8 mouse cellular contexts compared by ENCODE assay signal in genomic region chr7:25237249-25238014, GRCm38 (mm10). TPM values are rescaled to one million over a fixed set of nuclear protein-coding genes. Genes with fewer than 3 reads are reported as not detected.
DNase-seq lines count a peak whose midpoint lies in the region; ATAC-seq lines count a peak whose summit lies in the region.

TSS of gene Gsk3a (minus strand) at chr7:25237851.

- H3K36me3 ChIP-seq in forebrain, embryonic 16.5 days (ENCODE audit: control insufficient read depth, insufficient read depth): peaks cover 7% of the 10 kb centered on the region; the same call in 1 of the 2 replicates
- peaks cover 25% of the 10 kb centered on the region for H3K36me3 ChIP-seq in lung, embryonic 15.5 days

- H3K27me3 ChIP-seq in forebrain, embryonic 16.5 days (replicated peaks; ENCODE audit: control insufficient read depth, insufficient read depth, low read length): no peaks in the 10 kb centered on the region
- H3K27me3 ChIP-seq in lung, embryonic 15.5 days: no peaks in the 10 kb centered on the region

- intact Hi-C loops in heart, postnatal 36 days (cut with DNase I): loop anchor here (2.0 to 10.0 kb wide), 2 partner anchors 15 to 353 kb away; partner anchors contain the start of gene Rps19

- peak within 1 kb of the TSS; percentile 84 for H3K4me2 ChIP-seq in forebrain, embryonic 16.5 days (ENCODE audit: low read length)
- H3K4me2 ChIP-seq in lung, embryonic 15.5 days: peak within 1 kb of the TSS; percentile 83

- WGBS in forebrain, embryonic 16.5 days: 0% methylated on average over 60 of the region's 76 CpGs
- 0% methylated on average over 73 of the region's 76 CpGs for WGBS in lung, embryonic 15.5 days

- no peaks in the 10 kb centered on the region for H3K9me3 ChIP-seq in forebrain, embryonic 16.5 days (ENCODE audit: control insufficient read depth, low read length)
- H3K9me3 ChIP-seq in lung, embryonic 15.5 days: no peaks in the 10 kb centered on the region

- H3K27ac ChIP-seq in forebrain, embryonic 16.5 days (ENCODE audit: low read length): peak within 1 kb of the TSS; percentile 84
- H3K27ac ChIP-seq in lung, embryonic 15.5 days: peak within 1 kb of the TSS; percentile 82

- H3K9ac ChIP-seq in forebrain, embryonic 16.5 days (replicated peaks; ENCODE audit: low read depth, low read length): peak within 1 kb of the TSS; percentile 97
- H3K9ac ChIP-seq in lung, embryonic 15.5 days: peak within 1 kb of the TSS; percentile 100

- peak; percentile 96 for DNase-seq in ES-CJ7 (ENCODE audit: low read depth, low spot score)
- peak; percentile 97 for DNase-seq in c-Kit-positive CD71-positive TER-119-positive erythroid progenitor cells, embryonic 14.5 days (ENCODE audit: low spot score)
- peak in 1 of 2 experiments; percentile 96 for DNase-seq in heart, postnatal 36 days
- DNase-seq in layer of hippocampus, adult 8-10 months (ENCODE audit: low spot score in 2 of 2): peak; percentile 97 to 98
- DNase-seq in retina, adult 2 months (ENCODE audit: low read depth, low spot score): peak; percentile 98
- DNase-seq in thymus, postnatal 36 days: peak; percentile 96 to 98

- H3K4me1 ChIP-seq in forebrain, embryonic 16.5 days (replicated peaks; ENCODE audit: control insufficient read depth, insufficient read depth, low read length): peaks cover 28% of the 10 kb centered on the region
- H3K4me1 ChIP-seq in lung, embryonic 15.5 days: peaks cover 21% of the 10 kb centered on the region

- peak within 1 kb of the TSS; percentile 81 for H3K4me3 ChIP-seq in forebrain, embryonic 16.5 days (replicated peaks; ENCODE audit: low read length)
- peak within 1 kb of the TSS; percentile 91 for H3K4me3 ChIP-seq in lung, embryonic 15.5 days

- peak; percentile 87 for ATAC-seq in forebrain, embryonic 16.5 days
- peak; percentile 88 for ATAC-seq in lung, embryonic 15.5 days (ENCODE audit: borderline replicate concordance, extremely low read depth, low FRiP score, low TSS enrichment)

RNA-seq across cellular contexts. Expression of gene Gsk3a, which starts in this region (rescaled TPM):
- polyA plus RNA-seq in forebrain, embryonic 16.5 days (2015; fragmentation: Nextera tagmentation; extraction: Ambion mirVana): 14.9 and 17.1 TPM in 2 replicates
- total RNA-seq in heart, postnatal 36 days (2021): 10 to 100 TPM; 67.5 to 69.2 TPM
- total RNA-seq in layer of hippocampus, adult 8-10 months (2022): 100 to 1,000 TPM; 198 to 216 (median 204) TPM
- 9.8 and 10.7 TPM in 2 replicates for polyA plus RNA-seq in lung, embryonic 15.5 days (2015; fragmentation: Nextera tagmentation; extraction: Ambion mirVana)
